Mouse (Mus musculus): ENCODE measurements around the gene Cntn4.
"Not testable (repeated sequence)": the region's sequence is repeated elsewhere in the genome, so short reads cannot be mapped to it uniquely, and the experiment has no call there.

The Cntn4 gene

GRCm38 (mm10) chr6:106302435-106302834 lies 625.0 kb downstream of the Cntn4 start:
- DNase-seq (ENCODE audit: extremely low read depth, low read depth), result no peak

GRCm38 (mm10) chr6:106328987-106329386 lies 651.5 kb downstream of the Cntn4 start:
- no peak for DNase-seq (ENCODE audit: extremely low read depth, low read depth)

- no peak for DNase-seq (ENCODE audit: extremely low read depth, low read depth)
Measured at GRCm38 (mm10) chr6:106329636-106330035, 652.2 kb downstream of the Cntn4 start.

- DNase-seq (ENCODE audit: extremely low read depth, low read depth), result no peak
Measured at GRCm38 (mm10) chr6:106332466-106332865, 655.0 kb downstream of the Cntn4 start.

GRCm38 (mm10) chr6:106332933-106333332 lies 655.5 kb downstream of the Cntn4 start:
- DNase-seq (ENCODE audit: extremely low read depth, low read depth), result no peak

- DNase-seq (ENCODE audit: extremely low read depth, low read depth), result no peak
Measured at GRCm38 (mm10) chr6:106335066-106335465, 657.6 kb downstream of the Cntn4 start.

- DNase-seq (ENCODE audit: extremely low read depth, low read depth), result no peak
Measured at GRCm38 (mm10) chr6:106336805-106337204, 659.3 kb downstream of the Cntn4 start.

GRCm38 (mm10) chr6:106337829-106338228 lies 660.4 kb downstream of the Cntn4 start:
- no peak for DNase-seq (ENCODE audit: extremely low read depth, low read depth)

- DNase-seq (ENCODE audit: extremely low read depth, low read depth), result no peak
Measured at GRCm38 (mm10) chr6:106341114-106341513, 663.7 kb downstream of the Cntn4 start.

GRCm38 (mm10) chr6:106350072-106350471 lies 672.6 kb downstream of the Cntn4 start:
- DNase-seq (ENCODE audit: extremely low read depth, low read depth), result no peak

- no peak for DNase-seq (ENCODE audit: extremely low read depth, low read depth)
Measured at GRCm38 (mm10) chr6:106351389-106351788, 673.9 kb downstream of the Cntn4 start.

GRCm38 (mm10) chr6:106358801-106359200 lies 681.3 kb downstream of the Cntn4 start:
- not testable (repeated sequence) for DNase-seq (ENCODE audit: extremely low read depth, low read depth)

GRCm38 (mm10) chr6:106381288-106382025 lies 704.0 kb downstream of the Cntn4 start:
- DNase-seq (ENCODE audit: extremely low read depth, low read depth), result no peak

- DNase-seq (ENCODE audit: extremely low read depth, low read depth), result no peak
Measured at GRCm38 (mm10) chr6:106387833-106388406, 710.5 kb downstream of the Cntn4 start.

GRCm38 (mm10) chr6:106408014-106408413 lies 730.6 kb downstream of the Cntn4 start:
- no peak for DNase-seq (ENCODE audit: extremely low read depth, low read depth)

- no peak for DNase-seq (ENCODE audit: extremely low read depth, low read depth)
Measured at GRCm38 (mm10) chr6:106408634-106409033, 731.2 kb downstream of the Cntn4 start.

- no peak for DNase-seq (ENCODE audit: extremely low read depth, low read depth)
Measured at GRCm38 (mm10) chr6:106422947-106423346, 745.5 kb downstream of the Cntn4 start.

- no peak for DNase-seq (ENCODE audit: extremely low read depth, low read depth)
Measured at GRCm38 (mm10) chr6:106423471-106423870, 746.0 kb downstream of the Cntn4 start.

- no peak for DNase-seq (ENCODE audit: extremely low read depth, low read depth)
Measured at GRCm38 (mm10) chr6:106426615-106427014, 749.2 kb downstream of the Cntn4 start.

- no peak for DNase-seq (ENCODE audit: extremely low read depth, low read depth)
Measured at GRCm38 (mm10) chr6:106431466-106431865, 754.0 kb downstream of the Cntn4 start.

- no peak for DNase-seq (ENCODE audit: extremely low read depth, low read depth)
Measured at GRCm38 (mm10) chr6:106440786-106441185, 763.3 kb downstream of the Cntn4 start.

GRCm38 (mm10) chr6:106441246-106441645 lies 763.8 kb downstream of the Cntn4 start:
- DNase-seq (ENCODE audit: extremely low read depth, low read depth), result no peak
